Mouse (Mus musculus) left cerebral cortex, adult 9 months (tissue): ENCODE measurements around the gene Mocs1.
A peak's percentile ranks its signal among the peaks of the same experiment; 100 is the strongest.

Source experiments
- DNase-seq, 2 experiments: peaks; one replicate each; pipeline ENCODE4 v3.0.0; 2022; ENCODE audit warnings: low spot score in 2 of 2

Mocs1 gene

DNA sequence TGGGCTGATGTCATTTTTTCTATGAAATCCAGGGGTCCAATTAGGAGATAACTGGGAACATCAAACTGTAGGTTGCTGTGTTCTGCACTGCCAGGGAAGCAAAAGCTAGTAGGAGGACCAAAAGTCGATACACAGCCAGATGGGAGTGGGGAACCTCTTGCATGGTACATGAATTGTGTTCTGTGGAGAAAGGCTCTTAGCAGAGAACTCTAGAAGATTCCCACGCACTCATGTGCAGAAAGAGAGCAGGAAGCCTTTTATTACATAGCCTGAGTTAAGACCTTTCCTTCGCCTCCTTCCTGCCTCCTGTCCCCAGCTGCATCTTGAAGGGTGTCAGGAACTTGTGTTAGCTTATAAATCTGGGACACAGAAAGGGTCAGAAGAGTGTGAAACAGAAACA, 53.7 kb downstream of the Mocs1 start:
- peak; percentile 33 to 36 for DNase-seq

DNA sequence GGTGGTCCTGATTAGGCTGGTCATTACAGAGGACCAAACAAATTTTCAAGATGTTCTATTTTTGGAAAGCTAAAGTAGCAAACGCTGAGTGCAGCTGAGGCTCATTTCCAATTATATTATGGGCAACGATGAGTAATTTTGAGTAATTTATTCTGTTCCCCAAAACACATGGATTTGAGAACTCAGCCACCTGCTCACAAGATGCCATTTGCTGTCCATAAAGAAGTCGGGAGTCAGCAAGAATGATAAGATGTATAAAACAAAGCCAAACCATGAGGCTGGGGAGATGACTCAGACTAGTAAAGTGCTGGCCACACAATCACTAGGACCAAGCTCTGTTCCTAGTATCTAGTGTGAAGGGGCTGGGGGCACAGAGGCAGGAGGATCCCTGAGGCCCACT, 56.3 kb downstream of the Mocs1 start:
- peak in 1 of 2 experiments; percentile 43 for DNase-seq

DNA sequence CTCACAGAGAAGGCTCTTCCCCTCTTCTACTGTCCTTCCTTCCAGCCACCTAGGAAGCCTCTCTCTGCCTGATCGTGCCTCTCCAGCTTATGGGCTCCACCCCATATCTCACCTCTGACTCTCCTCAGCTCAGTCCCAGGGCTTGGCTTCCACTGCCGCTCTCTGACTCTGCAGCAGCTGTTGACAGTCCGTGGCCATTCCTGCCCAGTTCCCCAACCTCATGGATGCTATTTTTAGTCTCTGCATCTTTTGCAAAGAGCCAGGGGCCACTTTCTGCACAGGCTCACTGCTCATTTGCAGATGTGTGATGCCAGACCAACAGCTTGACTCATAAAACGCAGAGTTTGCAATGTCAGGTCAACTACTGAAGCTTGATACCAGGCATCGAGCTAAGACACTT, 60.9 kb downstream of the Mocs1 start:
- DNase-seq = no peak

DNA sequence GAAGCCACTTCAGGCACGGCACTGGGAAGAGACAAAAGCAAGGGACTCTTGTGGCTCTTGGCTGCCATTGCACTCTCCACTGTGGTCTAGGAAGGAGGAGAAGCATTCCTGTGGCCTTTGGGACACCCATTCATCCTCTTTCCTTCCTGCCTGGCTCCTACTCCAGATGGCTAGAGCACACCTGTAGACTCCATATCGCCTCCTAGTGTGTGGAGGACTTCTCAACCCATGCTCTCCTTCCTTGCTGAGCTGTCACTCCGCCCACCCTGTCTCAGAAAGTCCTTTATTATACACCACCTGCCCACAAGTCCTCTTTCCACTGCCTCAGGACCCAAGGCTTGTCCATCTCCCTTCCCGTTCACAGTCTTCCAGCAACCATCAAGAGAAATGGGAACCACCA, 65.1 kb downstream of the Mocs1 start:
- no peak for DNase-seq

DNA sequence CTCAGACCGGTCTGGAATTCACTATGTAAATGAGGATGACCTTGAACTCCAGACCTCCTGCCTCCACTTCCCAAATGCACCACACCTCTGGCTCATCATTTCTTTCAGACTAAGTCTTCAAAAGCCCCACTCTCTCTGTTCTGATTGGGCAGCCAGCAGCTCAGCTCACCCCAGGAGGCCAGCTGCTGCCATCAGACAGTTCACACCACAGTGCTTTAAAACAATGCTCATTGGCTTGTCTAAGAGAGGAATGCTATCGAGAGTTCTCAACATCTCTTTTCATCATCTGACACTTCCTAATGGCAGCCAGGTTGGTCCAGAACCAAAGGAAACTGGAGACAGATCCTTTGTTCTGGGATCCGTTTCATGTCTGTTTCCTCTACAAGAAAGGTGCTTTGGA, 70.0 kb downstream of the Mocs1 start:
- no peak for DNase-seq

DNA sequence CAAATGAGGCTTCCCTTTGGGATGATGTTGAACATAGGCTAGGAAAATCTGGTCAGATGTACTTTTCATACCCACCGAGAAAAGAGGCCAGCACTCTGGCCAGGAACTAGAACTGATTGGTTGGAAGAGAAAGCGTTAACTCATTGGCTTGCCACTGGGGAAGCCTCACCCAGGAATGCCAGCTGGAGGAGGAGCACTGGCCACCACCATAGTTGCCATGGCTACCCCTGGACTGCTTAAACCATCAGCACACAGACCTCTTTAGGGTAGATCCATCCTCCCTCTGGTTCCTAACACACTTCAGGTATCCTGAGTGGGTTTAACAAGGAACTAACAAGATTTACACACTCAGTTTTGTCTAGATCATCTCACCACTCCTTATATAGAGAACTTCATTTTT, 71.5 kb downstream of the Mocs1 start:
- DNase-seq = no peak

DNA sequence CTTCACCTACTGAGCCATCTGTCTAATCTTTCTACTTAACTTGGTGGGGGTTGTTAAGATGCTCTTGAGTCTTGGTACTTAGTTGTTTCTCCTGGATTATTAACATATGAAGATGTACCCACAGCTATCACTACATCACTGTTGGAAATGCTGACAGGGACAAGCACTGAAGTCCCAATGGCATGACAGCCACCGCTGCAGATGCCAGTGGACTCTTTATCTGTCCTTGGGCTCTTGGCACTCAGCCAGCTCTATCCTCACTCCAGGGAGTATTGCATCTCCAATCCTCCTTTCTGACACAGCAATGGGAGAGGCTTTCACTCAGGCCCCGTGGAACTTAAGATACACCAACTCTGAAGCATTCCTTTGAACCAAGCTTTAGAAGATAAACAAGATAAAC, 72.1 kb downstream of the Mocs1 start:
- DNase-seq = no peak

DNA sequence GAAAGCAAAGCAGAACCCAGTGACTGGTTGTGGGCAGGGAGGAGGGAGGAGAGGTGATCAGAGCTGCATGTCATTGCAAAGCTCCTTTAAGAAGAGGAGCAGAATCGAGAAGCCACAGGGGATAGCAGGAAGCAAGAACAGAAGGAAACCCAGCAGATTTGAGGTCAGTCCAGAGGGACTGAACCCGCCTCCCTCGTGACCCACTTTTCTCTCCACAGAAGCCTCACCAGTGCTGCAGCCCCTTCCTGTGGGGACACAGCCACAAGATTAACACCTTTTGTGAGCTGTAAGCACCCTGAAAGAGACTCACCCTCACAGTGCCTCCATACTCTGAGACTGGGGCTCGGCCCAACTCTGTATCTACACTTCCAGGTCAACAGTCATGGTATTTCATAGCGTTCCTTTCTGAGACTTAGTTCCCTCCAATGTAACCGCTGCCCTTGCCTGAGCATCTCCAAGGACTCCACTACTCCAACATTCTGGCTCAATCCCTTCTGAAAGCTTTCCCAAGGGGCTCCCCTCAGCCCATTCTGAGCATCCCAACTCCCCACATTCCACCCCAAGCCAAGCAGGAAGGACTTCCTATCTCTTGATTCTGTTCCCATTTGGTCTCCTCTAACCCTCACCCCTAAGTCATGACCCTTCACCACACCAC, 75.2 kb downstream of the Mocs1 start:
- DNase-seq = no peak
